Mouse (Mus musculus) liver, embryonic 14.5 days (tissue): ENCODE data around the gene Paxbp1. TPM values are rescaled to one million over a fixed set of nuclear protein-coding genes. Genes with fewer than 3 reads are reported as not detected.
A peak's percentile ranks its signal among the peaks of the same experiment; 100 is the strongest.

Experiments
- ATAC-seq: fragments of 200-750 bp; cut with Nextera tagmentation; 2 replicates; pipeline ENCODE4 v1.8.0; 2017; ENCODE audit warnings: moderate number of reproducible peaks, mild to moderate bottlenecking, moderate library complexity; ENCODE audit not compliant: insufficient read depth
- DNase-seq, 3 experiments: peaks; one replicate each; pipeline ENCODE4 v3.0.0-alpha.2; 2012 to 2013; ENCODE audit warnings: low read depth in 3 of 3, low spot score in 3 of 3
- H3K27ac ChIP-seq: fragments of 300-500 bp; sonication (generic); 2 replicates; pipeline ENCODE4 v1.5.1; 2014; ENCODE audit warnings: moderate library complexity, mild to moderate bottlenecking, control low read depth, inconsistent platforms
- H3K27me3 ChIP-seq: fragments of 300-500 bp; sonication (generic); 2 replicates; pipeline ENCODE4 v1.6.1; 2014; ENCODE audit warnings: mild to moderate bottlenecking, low read length, moderate library complexity; ENCODE audit not compliant: control insufficient read depth, insufficient read depth
- H3K36me3 ChIP-seq: fragments of 300-500 bp; sonication (generic); replicated peaks from 2 replicates; pipeline ENCODE4 v1.6.1; 2014; ENCODE audit warnings: low read depth; ENCODE audit not compliant: control insufficient read depth, insufficient read depth
- H3K4me1 ChIP-seq, 2 experiments: fragments of 200-500 bp in 1 of 2; fragments of 300-500 bp in 1 of 2; sonication (generic) in 1 of 2; replicated peaks; 2 replicates each; pipeline ENCODE4 v1.6.1; 2012 to 2014; ENCODE audit warnings: antibody characterized with exemption in 1 of 2, inconsistent platforms in 1 of 2, low read length in 1 of 2; ENCODE audit not compliant: control insufficient read depth in 2 of 2, insufficient read depth in 2 of 2
- H3K4me2 ChIP-seq: fragments of 300-500 bp; sonication (generic); 2 replicates; pipeline ENCODE4 v1.6.1; 2014; ENCODE audit warnings: low read depth, mild to moderate bottlenecking, control low read depth, moderate library complexity
- H3K4me3 ChIP-seq, 2 experiments: fragments of 200-500 bp in 1 of 2; fragments of 300-500 bp in 1 of 2; sonication (generic) in 1 of 2; 2 replicates each; pipeline ENCODE4 v1.5.1; 2012 to 2014; ENCODE audit warnings: low read depth in 2 of 2, low read length in 2 of 2, mild to moderate bottlenecking in 2 of 2, control low read depth in 1 of 2, inconsistent platforms in 1 of 2, moderate library complexity in 1 of 2; ENCODE audit not compliant: insufficient read depth in 1 of 2
- H3K9ac ChIP-seq: fragments of 300-500 bp; sonication (generic); replicated peaks from 2 replicates; pipeline ENCODE4 v1.6.1; 2014; ENCODE audit warnings: mild to moderate bottlenecking, control low read depth, moderate library complexity
- H3K9me3 ChIP-seq: fragments of 300-500 bp; sonication (generic); 2 replicates; pipeline ENCODE4 v1.6.1; 2016; ENCODE audit warnings: low read length, mixed read lengths; ENCODE audit not compliant: control insufficient read depth
- CTCF ChIP-seq: IDR thresholded peaks from 2 replicates; pipeline ENCODE4 v1.5.1; 2016; ENCODE audit warnings: antibody characterized with exemption, low read depth, control low read depth
- EP300 ChIP-seq: IDR thresholded peaks from 2 replicates; pipeline ENCODE4 v1.6.1; 2016; ENCODE audit warnings: antibody characterized with exemption, low read depth
- WGBS: fragments of 180-500 bp; shearing (Covaris S2); extraction: QIAGEN DNeasy Blood & Tissue Kit; methylation state at CpG from one replicate; pipeline ENCODE4 v1.1.7; 2014; ENCODE audit not compliant: insufficient replicate concordance; 5-methylcytosine and 5-hydroxymethylcytosine counted together
- polyA plus RNA-seq, 2 experiments: library from polyadenylated mRNA; depleted of rRNA in 1 of 2; stranded (reverse) in 1 of 2; unstranded in 1 of 2; fragments of >200 nt; fragmentation: Nextera tagmentation in 1 of 2; extraction: Ambion mirVana in 1 of 2; gene quantifications; 2 replicates each; pipeline versions ENCODE4 v1.2.1 to v1.2.3; 2012 to 2014

Paxbp1 gene
- polyA plus RNA-seq, 2 experiments, result 14.8 to 25.9 TPM

GRCm38 (mm10) chr16:91020842-91021483 lies 23.4 kb downstream of the Paxbp1 start:
- no peak for ATAC-seq
- H3K4me3 ChIP-seq, result no peak overlapping the region
- 86% methylated on average over 10 of the region's 10 CpGs for WGBS
- no peak overlapping the region for H3K27ac ChIP-seq
- H3K9me3 ChIP-seq, result no peaks in the 10 kb centered on the region
- H3K4me2 ChIP-seq, result no peak overlapping the region
- no peaks in the 10 kb centered on the region for H3K27me3 ChIP-seq
- no peak for DNase-seq
- no peak overlapping the region for H3K9ac ChIP-seq
- H3K4me1 ChIP-seq, result no peaks in the 10 kb centered on the region
- no peak for TF ChIP-seq CTCF
- TF ChIP-seq EP300, result no peak
- peaks cover 75% of the 10 kb centered on the region for H3K36me3 ChIP-seq

- no peak for ATAC-seq
- H3K9me3 ChIP-seq, result no peaks in the 10 kb centered on the region
- H3K27ac ChIP-seq, result no peak overlapping the region
- WGBS, result 95% methylated on average over 4 of the region's 4 CpGs
- H3K9ac ChIP-seq, result no peak overlapping the region
- H3K4me1 ChIP-seq, result no peaks in the 10 kb centered on the region
- H3K36me3 ChIP-seq, result peaks cover 72% of the 10 kb centered on the region
- no peak overlapping the region for H3K4me3 ChIP-seq
- H3K27me3 ChIP-seq, result no peaks in the 10 kb centered on the region
- no peak for DNase-seq
- H3K4me2 ChIP-seq, result no peak overlapping the region
- TF ChIP-seq CTCF (no peak), EP300 (no peak)
Measured at GRCm38 (mm10) chr16:91019476-91019875, 24.9 kb downstream of the Paxbp1 start.

- H3K36me3 ChIP-seq, result peaks cover 51% of the 10 kb centered on the region
- H3K27me3 ChIP-seq, result no peaks in the 10 kb centered on the region
- H3K9ac ChIP-seq, result no peak overlapping the region
- no peak for DNase-seq
- H3K4me3 ChIP-seq, result no peak overlapping the region
- ATAC-seq, result no peak
- H3K4me1 ChIP-seq, result peaks cover 0 to 4% of the 10 kb centered on the region in 2 experiments; a peak in 2 of 4 replicates
- H3K9me3 ChIP-seq, result no peaks in the 10 kb centered on the region
- H3K4me2 ChIP-seq, result no peak overlapping the region
- 84% methylated on average over 4 of the region's 4 CpGs for WGBS
- no peak overlapping the region for H3K27ac ChIP-seq
- TF ChIP-seq CTCF, result no peak
- TF ChIP-seq EP300, result no peak
Measured at GRCm38 (mm10) chr16:91015761-91016160, 28.6 kb downstream of the Paxbp1 start.

GRCm38 (mm10) chr16:91011847-91012246 lies 32.5 kb downstream of the Paxbp1 start:
- peak overlapping the region in 1 of 2 experiments; percentile 80; a peak in 3 of 4 replicates for H3K4me3 ChIP-seq
- DNase-seq (peak in 1 of 3 experiments; percentile 31), ATAC-seq (no peak)
- H3K27ac ChIP-seq, result no peak overlapping the region; the same call in 1 of the 2 replicates
- H3K9me3 ChIP-seq, result no peaks in the 10 kb centered on the region
- peak overlapping the region; percentile 74 for H3K4me2 ChIP-seq
- TF ChIP-seq CTCF, result no peak
- no peak for TF ChIP-seq EP300
- peaks cover 8 to 11% of the 10 kb centered on the region in 2 experiments for H3K4me1 ChIP-seq
- H3K27me3 ChIP-seq, result no peaks in the 10 kb centered on the region
- 4% methylated on average over 3 of the region's 3 CpGs for WGBS
- H3K9ac ChIP-seq, result peak overlapping the region; percentile 72; the same call in 1 of the 2 replicates
- H3K36me3 ChIP-seq, result peaks cover 17% of the 10 kb centered on the region

- TF ChIP-seq EP300 (no peak), CTCF (peak; percentile 41)
- Histone ChIP-seq H3K4me1 (peaks cover 14 to 17% of the 10 kb centered on the region in 2 experiments), H3K9ac (peak within 1 kb of the TSS; percentile 87), H3K9me3 (no peaks in the 10 kb centered on the region), H3K27ac (peak within 1 kb of the TSS; percentile 54), H3K36me3 (peaks cover 17% of the 10 kb centered on the region), H3K27me3 (no peaks in the 10 kb centered on the region), H3K4me2 (peak within 1 kb of the TSS; percentile 95), H3K4me3 (peak within 1 kb of the TSS; percentile 80 to 92)
- ATAC-seq (peak; percentile 92), DNase-seq (peak; percentile 86 to 87 (median 86))
- under 1% methylated on average over 65 of the region's 66 CpGs for WGBS
Measured at GRCm38 (mm10) chr16:91011021-91011683, 33.2 kb downstream of the Paxbp1 start, which contains the start of gene Synj1. Synj1 (minus strand) TSS chr16:91011308.
